8 mouse cellular contexts compared by ENCODE assay signal in the genomic region with DNA sequence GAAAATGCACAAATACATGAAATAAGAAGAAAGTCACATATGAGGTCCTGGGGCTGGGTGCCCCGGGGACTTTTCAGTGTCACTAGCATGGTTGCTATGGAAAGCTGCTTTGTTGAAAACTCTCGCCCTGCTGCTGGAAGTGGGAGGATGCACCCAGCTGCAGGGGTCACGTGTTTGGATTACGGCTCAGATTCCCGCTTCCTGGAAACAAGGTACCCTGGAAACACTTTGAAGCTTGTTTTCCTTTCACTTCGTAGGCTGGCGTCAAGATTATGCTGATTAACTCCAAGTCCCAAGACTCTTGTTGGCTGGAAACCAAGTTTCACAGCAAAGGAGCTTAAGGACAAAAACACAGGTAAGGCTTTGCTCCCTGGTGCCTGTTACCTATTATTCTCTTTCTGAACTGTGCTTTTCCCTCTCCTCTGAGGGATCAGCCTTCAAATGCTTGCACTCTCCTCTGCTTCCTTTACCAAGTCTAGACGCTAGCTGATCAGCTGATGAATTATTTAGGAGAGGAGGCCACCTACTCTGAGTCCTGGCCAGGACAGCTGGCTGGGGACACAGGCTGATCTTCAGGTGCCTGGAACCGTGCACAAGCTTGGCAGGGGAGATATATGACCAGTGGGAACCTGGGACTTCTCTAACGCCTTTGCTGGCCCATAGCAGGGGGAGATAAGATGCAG. TPM values are rescaled to one million over a fixed set of nuclear protein-coding genes. Genes with fewer than 3 reads are reported as not detected.
DNase-seq lines count a peak whose midpoint lies in the region; ATAC-seq lines count a peak whose summit lies in the region.
"Had no signal": no experiment of that assay in that cellular context is flagged by ENCODE, and none has a peak within 500 bp of the region (broad histone marks: within the 10 kb centered on the region; RNA-seq: fewer than 3 reads in every experiment).

No protein-coding gene starts in this region.

- ATAC-seq in heart, embryonic 14.5 days (ENCODE audit: insufficient number of reproducible peaks, insufficient read depth, low FRiP score, low read depth), result no peak
- ATAC-seq in midbrain, embryonic 11.5 days (ENCODE audit: low FRiP score), result peak; percentile 58

- no peaks in the 10 kb centered on the region for H3K27me3 ChIP-seq in heart, embryonic 14.5 days (ENCODE audit: control insufficient read depth, insufficient read depth, low read length)
- H3K27me3 ChIP-seq in midbrain, embryonic 11.5 days (ENCODE audit: control insufficient read depth, insufficient read depth, low read length), result no peaks in the 10 kb centered on the region

- peak overlapping the region; percentile 2 to 11; a peak in 3 of 4 replicates for H3K4me3 ChIP-seq in heart, embryonic 14.5 days (ENCODE audit: control insufficient read depth in 1 of 2, insufficient read depth in 1 of 2, low read depth in 1 of 2, low read length in 2 of 2)
- no peak overlapping the region for H3K4me3 ChIP-seq in midbrain, embryonic 11.5 days (ENCODE audit: low read depth, low read length)
- H3K4me3 ChIP-seq: erythroblast, embryonic 14.5 days had no signal

- H3K27ac ChIP-seq in heart, embryonic 14.5 days (replicated peaks in 1 of 2; ENCODE audit: control insufficient read depth in 1 of 2, insufficient read depth in 1 of 2, low read depth in 2 of 2, low read length in 2 of 2), result peak overlapping the region in 1 of 2 experiments; percentile 30; a peak in 1 of 4 replicates
- peak overlapping the region; percentile 1; the same call in 1 of the 2 replicates for H3K27ac ChIP-seq in midbrain, embryonic 11.5 days (ENCODE audit: low read depth, low read length)

- no peaks in the 10 kb centered on the region for H3K9me3 ChIP-seq in heart, embryonic 14.5 days (ENCODE audit: control insufficient read depth, low read length)
- H3K9me3 ChIP-seq in midbrain, embryonic 11.5 days (ENCODE audit: control insufficient read depth, low read length), result no peaks in the 10 kb centered on the region

- peak overlapping the region; percentile 9; the same call in 1 of the 2 replicates for H3K9ac ChIP-seq in heart, embryonic 14.5 days (ENCODE audit: low read length)
- H3K9ac ChIP-seq in midbrain, embryonic 11.5 days (ENCODE audit: low read length), result no peak overlapping the region

- peak overlapping the region; percentile 48 for H3K4me2 ChIP-seq in heart, embryonic 14.5 days (ENCODE audit: low read length)
- peak overlapping the region; percentile 3; the same call in 1 of the 2 replicates for H3K4me2 ChIP-seq in midbrain, embryonic 11.5 days

- no peaks in the 10 kb centered on the region for H3K36me3 ChIP-seq in heart, embryonic 14.5 days (ENCODE audit: control insufficient read depth, insufficient read depth, low read length)
- no peaks in the 10 kb centered on the region for H3K36me3 ChIP-seq in midbrain, embryonic 11.5 days (ENCODE audit: control insufficient read depth, insufficient read depth, low read length)

- peaks cover 10 to 17% of the 10 kb centered on the region in 2 experiments for H3K4me1 ChIP-seq in heart, embryonic 14.5 days (ENCODE audit: control insufficient read depth in 2 of 2, insufficient read depth in 2 of 2, low read length in 2 of 2)
- peaks cover 18% of the 10 kb centered on the region for H3K4me1 ChIP-seq in midbrain, embryonic 11.5 days (ENCODE audit: control insufficient read depth, insufficient read depth, low read length)

- DNase-seq in WW6 (ENCODE audit: low read depth, low spot score), result peak; percentile 31
- DNase-seq in brain, embryonic 18.5 days (ENCODE audit: low read depth, low spot score), result peak; percentile 16
- peak; percentile 51 for DNase-seq in kidney, postnatal 10 days
- DNase-seq in midbrain, embryonic 11.5 days (ENCODE audit: low spot score, missing footprints), result peak; percentile 90
- DNase-seq in T-cell, adult 2 months (ENCODE audit: low spot score), result no peak
- no peak for DNase-seq in thymus, postnatal 14 days

- 7% methylated on average over 10 of the region's 10 CpGs for WGBS in heart, embryonic 14.5 days
- WGBS in midbrain, embryonic 11.5 days, result under 1% methylated on average over 10 of the region's 10 CpGs

RNA-seq across cellular contexts. Expression of a gene that starts 3.9 kb away (rescaled TPM):
- polyA plus RNA-seq in heart, embryonic 14.5 days (2014; fragmentation: Nextera tagmentation; extraction: Ambion mirVana), result 0.27 and 0.49 TPM in 2 replicates
- polyA plus RNA-seq in midbrain, embryonic 11.5 days (2014; fragmentation: Nextera tagmentation; extraction: Ambion mirVana), result 0.23 and 0.25 TPM in 2 replicates
- polyA plus RNA-seq: erythroblast, embryonic 14.5 days had no signal

Comparison
In these comparisons a context has a peak if more than half of its experiments do, and no peak if none do; other contexts are left out.
1. DNase-seq: peak in WW6 (single experiment), brain, embryonic 18.5 days (single experiment), kidney, postnatal 10 days (single experiment) and midbrain, embryonic 11.5 days (single experiment); none in T-cell, adult 2 months (single experiment) and thymus, postnatal 14 days (single experiment).